Mouse (Mus musculus) heart, postnatal 36 days (tissue): Measurements from ENCODE around the gene Chd3. TPM values are rescaled to one million over a fixed set of nuclear protein-coding genes. Genes with fewer than 3 reads are reported as not detected.
"Not testable (repeated sequence)": the region's sequence is repeated elsewhere in the genome, so short reads cannot be mapped to it uniquely, and the experiment has no call there.

Experiments
- DNase-seq, 2 experiments: peaks; one replicate each; pipeline ENCODE4 v3.0.0; 2021 to 2022
- intact Hi-C: fragments of 180-260 bp; cut with DNase I; formaldehyde crosslinking; loops from one replicate; pipeline ENCODE4 v1.15.1; 2025
- total RNA-seq, 2 experiments: library from RNA; stranded (reverse); gene quantifications; 2 replicates each; pipeline ENCODE4 v1.2.3; 2021

The Chd3 gene
- total RNA-seq, 2 experiments from 2014 or later, result 21.8 to 22.8 TPM

- intact Hi-C loops, result loop anchor here (5.0 kb wide), 1 partner anchor 299 kb away; the partner anchor contains the start of gene Per1
These were observed 26.6 kb upstream of the Chd3 start for GRCm38 (mm10) chr11:69395634-69396373.

DNA sequence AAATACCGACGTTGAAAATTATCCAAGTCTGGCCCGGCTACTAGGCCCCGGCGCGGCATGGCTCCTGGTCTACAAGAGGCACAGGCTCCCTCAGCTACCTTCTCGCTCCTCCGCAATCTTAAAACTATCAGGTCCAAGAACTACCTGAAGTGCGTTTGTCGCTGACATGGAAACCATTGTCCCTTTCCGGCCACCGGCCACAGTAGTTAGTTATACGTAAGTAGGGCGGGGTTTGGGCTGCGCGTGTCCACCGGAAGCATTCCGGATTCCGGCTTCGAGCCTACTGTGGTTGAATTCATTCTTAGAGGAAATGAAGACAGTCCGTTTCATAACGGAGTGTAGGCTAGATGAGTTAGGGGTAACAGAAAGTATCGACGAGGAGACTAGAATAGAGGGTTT is 26.0 kb upstream of the Chd3 start, which contains the start of the genes Naa38 and Cyb5d1:
Gene Naa38 (plus strand): TSS at position 253 of the 399 bp plus-strand sequence.
Gene Cyb5d1 (minus strand): TSS at position 397 of the 399 bp plus-strand sequence.
- intact Hi-C loops, result loop anchor here (5.0 kb wide), 1 partner anchor 298 kb away; the partner anchor contains the start of gene Per1
- DNase-seq, result peak; percentile 89 to 91

More at GRCm38 (mm10) chr11:69395634-69396373, 26.6 kb upstream of the Chd3 start:
- peak; percentile 92 to 97 for DNase-seq

DNA sequence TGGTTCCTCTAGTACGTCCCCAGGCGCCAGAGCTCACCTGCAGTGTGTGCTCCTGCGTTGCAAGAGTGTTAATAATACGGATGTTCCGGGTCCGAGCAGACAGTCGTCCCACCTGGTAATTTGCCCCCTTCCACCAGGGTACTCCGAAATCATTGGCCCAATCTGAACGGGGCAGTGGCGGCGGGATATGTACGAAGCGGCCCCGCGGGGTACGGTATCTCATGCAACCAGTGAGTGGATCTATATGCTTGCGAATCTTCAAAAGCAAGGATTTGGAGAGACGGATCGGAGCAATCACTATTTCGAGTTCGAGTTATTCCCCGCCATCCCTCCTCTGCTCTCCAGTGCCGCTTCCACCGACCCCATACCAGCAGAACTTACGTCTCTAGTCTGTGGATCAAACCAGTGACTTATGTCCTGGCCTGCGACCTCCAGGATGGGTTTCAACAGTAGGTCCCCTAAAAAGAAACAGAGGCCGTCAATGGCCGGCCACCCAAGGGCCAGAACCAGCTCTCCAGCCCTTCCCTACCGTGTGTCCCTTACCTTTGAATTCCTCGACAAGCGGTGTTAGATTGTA is 25.5 kb upstream of the Chd3 start:
- intact Hi-C loops, result loop anchor here (5.0 kb wide), 1 partner anchor 297 kb away; the partner anchor contains the start of gene Per1
- DNase-seq, result not testable (repeated sequence)

DNA sequence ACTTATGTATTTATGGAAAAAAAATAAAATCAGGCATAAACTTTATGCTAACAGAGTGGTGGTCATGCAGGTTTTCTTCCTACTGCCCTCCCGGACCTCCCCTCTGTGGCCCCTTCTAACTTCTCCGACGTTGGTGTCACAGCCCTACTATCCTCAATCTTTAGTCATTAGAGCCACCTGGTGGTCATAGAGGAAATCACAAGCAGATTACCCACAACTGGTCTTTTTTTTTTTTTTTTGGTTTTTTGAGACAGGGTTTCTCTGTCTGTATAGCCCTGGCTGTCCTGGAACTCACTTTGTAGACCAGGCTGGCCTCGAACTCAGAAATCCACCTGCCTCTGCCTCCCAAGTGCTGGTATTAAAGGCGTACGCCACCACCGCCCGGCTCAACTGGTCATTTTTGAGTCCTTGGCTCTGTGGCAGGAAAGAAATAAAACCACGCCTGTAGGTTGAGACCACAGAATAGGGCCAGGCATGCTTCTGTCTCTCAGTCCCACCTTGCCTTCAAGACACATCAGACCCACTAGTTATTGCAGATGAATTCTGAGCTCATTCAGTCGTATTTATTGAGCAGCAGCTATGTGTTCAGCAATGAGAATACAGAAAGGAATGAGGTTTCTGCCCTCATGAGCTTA is 21.3 kb upstream of the Chd3 start:
- intact Hi-C loops, result loop anchor here (1.0 kb wide), 1 partner anchor 121 kb away; no protein-coding TSS in a partner anchor
- peak; percentile 65 to 72 for DNase-seq

DNA sequence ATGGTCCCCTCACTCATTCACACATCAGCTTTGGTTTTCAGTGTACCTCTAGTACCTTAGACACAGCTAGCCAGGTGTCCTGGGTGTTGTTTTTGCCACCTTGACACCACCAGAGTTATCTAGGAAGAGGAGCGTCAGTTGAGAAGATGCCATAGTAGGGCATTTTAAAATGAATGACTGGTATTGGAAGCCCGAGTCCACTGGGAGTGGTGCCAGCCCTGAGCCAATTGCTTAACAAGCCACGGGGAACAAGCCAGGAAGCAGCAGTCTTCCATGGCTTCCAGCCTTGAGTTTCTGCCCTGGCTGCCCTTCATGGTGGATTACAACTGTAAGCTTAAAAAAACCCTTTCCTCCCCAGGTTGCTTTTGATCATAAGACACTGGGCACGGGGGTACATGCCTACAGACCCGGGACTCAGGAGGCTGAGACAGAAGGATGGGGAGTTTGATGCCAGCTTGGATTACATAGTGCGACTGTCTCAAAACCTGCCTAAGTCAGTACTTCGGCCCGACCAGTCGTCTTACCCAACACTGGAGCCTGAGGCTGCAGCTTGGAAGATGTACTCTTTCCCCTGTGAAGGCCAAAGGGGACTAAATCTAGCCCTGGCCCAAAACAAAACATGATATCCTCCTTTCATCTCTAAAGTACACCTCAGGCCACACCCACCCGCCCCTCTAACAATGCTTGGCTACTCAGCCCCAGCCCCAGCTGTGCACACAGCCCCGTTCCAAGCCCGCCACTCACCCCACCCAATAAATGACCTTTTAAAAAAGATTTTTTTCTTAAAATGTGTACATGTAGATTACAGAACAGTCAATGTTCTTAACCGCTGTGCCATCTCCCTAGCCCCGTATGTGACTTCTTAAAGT is 20.6 kb upstream of the Chd3 start:
- intact Hi-C loops, result loop anchor here (1.0 to 5.0 kb wide), 3 partner anchors 57 to 197 kb away; no protein-coding TSS in a partner anchor

DNA sequence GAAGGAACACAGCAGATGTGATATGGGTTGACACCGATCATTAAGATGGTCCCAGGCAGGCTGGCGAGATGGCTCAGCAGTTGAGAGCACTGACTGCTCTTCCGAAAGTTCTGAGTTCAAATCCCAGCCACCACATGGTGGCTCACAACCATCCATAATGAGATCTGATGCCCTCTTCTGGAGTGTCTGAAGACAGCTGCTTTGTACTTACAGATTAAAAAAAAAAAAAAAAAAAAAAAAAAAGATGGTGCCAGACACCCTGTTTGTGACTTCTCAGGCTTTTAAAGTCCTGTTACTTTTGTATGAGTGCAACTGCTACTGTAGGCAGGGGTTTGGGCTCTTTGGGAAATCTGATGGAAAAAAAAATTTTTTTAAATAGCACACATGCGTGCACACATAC is 19.5 kb upstream of the Chd3 start:
- no peak for DNase-seq
- intact Hi-C loops, result loop anchor here (1.0 to 5.0 kb wide), 3 partner anchors 17 to 196 kb away; no protein-coding TSS in a partner anchor

More for the DNA sequence above, 20.6 kb upstream of the Chd3 start:
- DNase-seq, result peak in 1 of 2 experiments; percentile 42

GRCm38 (mm10) chr11:69386758-69387157 is 17.6 kb upstream of the Chd3 start:
- no peak for DNase-seq
- intact Hi-C loops, result loop anchor here (5.0 kb wide), 2 partner anchors 54 to 194 kb away; no protein-coding TSS in a partner anchor

DNA sequence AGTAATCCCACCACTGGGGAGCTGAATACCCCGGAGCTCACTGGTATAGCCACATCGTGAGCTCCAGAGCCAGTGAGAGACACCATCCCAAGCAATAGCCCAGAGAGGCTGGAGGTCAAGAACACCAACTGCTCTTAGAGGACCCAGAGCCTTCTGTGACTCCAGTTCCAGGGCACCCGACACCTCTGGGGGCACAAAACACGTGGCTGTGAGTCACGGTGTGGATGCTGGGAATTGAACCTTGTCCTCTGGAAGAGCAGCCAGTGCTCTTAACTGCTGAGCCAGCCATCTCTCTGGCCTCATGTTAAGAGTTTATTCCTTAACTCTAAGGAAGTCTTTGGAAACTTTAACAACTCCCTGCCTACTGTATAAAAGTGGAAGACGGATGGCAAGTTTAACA is 15.8 kb upstream of the Chd3 start:
- intact Hi-C loops, result loop anchor here (5.0 kb wide), 2 partner anchors 53 to 193 kb away; no protein-coding TSS in a partner anchor

GRCm38 (mm10) chr11:69382478-69383105 is 13.4 kb upstream of the Chd3 start:
- no peak for DNase-seq
- intact Hi-C loops, result no loop called here

More for the DNA sequence above, 15.8 kb upstream of the Chd3 start:
- DNase-seq, result no peak

- intact Hi-C loops, result no loop called here
These were observed 12.2 kb upstream of the Chd3 start for GRCm38 (mm10) chr11:69381356-69381755.

GRCm38 (mm10) chr11:69379600-69379999 is 10.4 kb upstream of the Chd3 start:
- intact Hi-C loops, result no loop called here
- DNase-seq, result no peak

More at GRCm38 (mm10) chr11:69381356-69381755, 12.2 kb upstream of the Chd3 start:
- no peak for DNase-seq

DNA sequence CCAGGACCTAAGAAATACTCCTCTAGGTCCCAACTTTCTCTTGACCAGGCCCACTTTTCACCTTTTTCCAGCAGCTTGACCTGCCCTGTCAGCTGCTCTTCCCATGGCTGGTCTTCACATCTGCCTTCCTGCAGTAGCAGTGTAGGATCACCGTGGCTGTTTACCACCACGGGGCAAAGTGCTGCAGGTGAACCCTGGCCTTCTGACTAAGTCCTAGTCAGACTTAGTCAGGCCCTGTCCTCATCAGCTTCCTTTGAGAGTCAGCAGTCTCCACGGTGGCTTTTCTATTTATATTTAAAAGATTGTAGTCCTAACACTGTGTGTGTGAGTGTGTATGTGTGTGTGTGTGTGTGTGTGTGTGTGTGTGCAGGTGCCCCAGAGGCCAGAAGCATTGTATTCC is 8.6 kb upstream of the Chd3 start:
- intact Hi-C loops, result no loop called here
- DNase-seq, result no peak

DNA sequence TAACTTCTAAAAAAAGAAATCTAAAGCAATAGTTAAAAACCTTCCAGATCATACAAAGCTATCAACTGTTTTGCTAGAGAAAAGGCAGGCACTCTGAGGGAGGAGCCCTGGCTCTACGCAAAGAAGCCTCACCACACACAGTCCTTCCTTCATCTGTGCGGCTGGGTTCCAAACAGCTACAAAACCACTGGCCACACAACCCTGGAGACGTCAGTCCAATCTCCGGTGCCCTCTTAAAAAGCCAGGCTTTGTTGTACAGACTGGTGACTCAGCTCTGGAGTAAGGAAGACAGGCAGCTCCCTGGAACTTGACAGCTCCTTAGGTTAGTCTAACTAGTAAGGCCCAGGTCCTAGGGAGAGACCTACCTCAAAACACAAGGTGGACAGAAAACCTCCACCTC is 6.4 kb upstream of the Chd3 start:
- no peak for DNase-seq
- intact Hi-C loops, result no loop called here

DNA sequence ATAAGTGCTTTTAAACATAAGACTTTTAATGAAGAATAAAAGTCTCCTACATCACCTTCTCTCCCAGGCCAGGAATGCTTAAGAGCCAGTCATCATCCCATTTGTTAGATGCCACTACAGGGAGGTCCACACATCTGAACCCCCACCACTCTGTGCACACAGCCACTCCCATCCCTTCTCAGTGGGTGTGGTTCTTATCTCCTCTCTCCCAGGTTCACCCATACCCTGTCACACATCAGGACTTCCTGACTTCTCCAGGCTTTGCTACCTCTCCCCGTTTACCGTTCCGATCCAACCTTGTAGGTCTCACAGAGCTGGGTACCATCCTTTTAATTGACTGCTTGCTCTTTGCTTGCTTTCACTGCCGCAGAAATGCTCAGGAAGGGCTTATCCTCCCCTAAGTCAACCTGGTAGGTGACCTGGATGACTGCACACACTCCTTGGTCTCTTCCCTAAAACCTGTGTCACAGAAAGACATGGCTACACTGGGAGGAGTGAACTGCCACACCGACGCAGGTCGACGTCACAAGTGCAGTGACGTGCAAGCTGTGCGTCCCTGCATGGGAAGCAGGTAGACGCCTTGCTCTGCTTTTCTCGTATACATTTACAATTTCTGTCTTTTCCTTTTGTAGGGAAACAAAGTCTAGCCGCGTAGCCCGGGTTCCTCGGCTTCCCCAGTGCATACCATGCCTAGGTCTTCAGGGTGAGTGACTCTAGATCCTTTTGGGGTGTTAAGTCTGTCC is 4.2 kb upstream of the Chd3 start:
- DNase-seq, result no peak
- intact Hi-C loops, result no loop called here

DNA sequence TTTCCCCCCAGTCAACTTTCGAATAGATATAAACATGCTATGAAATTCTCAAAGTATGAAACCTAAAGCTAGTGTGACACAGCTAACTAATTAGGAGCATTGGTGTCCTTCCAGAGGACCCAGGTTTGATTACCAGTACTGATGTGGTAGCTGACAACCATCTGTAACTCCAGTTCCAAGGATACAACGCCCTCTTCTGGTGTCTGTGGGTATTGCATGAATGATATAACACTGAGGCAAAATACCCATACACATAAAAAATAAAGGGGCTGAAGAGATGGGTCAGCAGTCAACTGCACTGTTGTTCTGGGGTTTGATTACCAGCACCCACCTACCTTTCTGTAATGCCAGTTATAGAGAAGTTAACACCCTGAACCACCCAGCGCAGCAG is 3.6 kb upstream of the Chd3 start:
- intact Hi-C loops, result no loop called here
- no peak for DNase-seq

DNA sequence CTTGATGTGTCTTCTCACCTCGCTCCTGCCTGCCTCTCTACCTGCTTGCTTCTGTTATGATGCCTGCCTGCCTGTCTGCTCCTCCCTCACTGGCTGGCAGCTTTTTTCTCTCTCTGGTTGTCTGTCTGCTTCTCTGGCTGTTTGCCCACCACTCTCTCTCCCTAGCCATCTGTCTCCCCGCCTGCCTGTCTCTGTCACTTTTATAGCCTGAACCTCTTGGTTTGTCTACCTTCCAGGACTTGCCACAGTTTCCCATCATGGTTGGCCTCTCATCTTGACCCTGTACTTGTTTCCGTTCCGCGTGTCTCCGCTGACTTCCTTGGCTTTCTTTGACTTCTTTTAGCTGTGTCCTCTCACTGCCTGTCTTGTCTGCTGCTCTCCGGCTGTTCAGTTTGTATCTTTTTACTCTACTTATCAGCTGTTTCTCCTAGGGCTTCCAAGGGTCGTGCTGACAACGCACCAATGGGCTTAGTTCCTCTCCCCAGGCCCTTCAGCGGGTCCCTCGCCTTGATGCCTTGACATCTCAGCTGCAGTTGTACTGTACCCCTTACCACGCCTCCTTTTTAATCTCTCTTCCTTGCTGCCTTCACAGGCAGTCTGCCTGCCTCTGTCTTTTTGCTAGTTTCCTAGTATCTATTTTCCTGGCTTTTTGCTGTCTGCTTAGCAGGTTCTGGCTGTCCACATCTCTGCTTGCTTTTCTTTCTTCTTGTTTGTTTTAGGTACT is 3.0 kb upstream of the Chd3 start:
- DNase-seq, result no peak
- intact Hi-C loops, result no loop called here

- intact Hi-C loops, result loop anchor here (1.0 kb wide), 1 partner anchor 17 kb away; no protein-coding TSS in a partner anchor
These were observed 2.4 kb upstream of the Chd3 start for GRCm38 (mm10) chr11:69371601-69372000.

DNA sequence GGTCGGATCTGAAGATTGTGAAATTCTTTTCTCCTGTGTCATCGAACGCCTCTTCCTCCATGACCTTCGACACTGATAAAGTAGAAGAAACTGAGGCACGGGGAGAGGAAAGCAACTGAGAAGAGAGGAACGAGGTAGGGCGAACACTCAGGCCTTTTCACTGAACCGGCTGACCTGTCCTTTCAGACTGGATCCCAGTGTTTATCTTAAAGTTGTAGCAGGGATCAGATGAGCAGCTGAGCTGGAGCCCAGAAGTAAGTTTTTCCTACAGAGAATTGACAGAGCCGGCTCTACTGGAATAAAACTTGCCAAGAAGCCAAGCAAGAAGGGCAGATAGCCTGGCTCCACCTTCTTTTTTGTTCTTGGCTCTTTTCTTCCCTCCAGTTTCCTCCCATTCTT is 1.6 kb upstream of the Chd3 start:
- intact Hi-C loops, result loop anchor here (1.0 kb wide), 1 partner anchor 17 kb away; no protein-coding TSS in a partner anchor
- DNase-seq, result no peak

More at GRCm38 (mm10) chr11:69371601-69372000, 2.4 kb upstream of the Chd3 start:
- DNase-seq, result no peak
